Mouse (Mus musculus) embryonic stem cell, embryonic (primary cell): Measurements from ENCODE around the gene Prm3.

Experiments used
- CTCF ChIA-PET, 4 experiments: fragments of 300-600 bp in 2 of 4; fragments of 350-600 bp in 2 of 4; sonication (Branson Sonifier 250); formaldehyde crosslinking; loops; one replicate each; lab custom pipeline; 2022; ENCODE audit warnings: inconsistent platforms in 2 of 4; lab: Charles Lee
- POLR2A ChIA-PET, 4 experiments: fragments of 300-600 bp in 2 of 4; fragments of 350-600 bp in 2 of 4; sonication (Branson Sonifier 250); formaldehyde crosslinking; loops; one replicate each; lab custom pipeline; 2022; ENCODE audit warnings: antibody characterized with exemption in 4 of 4, inconsistent platforms in 1 of 4; lab: Charles Lee

The Prm3 gene

DNA sequence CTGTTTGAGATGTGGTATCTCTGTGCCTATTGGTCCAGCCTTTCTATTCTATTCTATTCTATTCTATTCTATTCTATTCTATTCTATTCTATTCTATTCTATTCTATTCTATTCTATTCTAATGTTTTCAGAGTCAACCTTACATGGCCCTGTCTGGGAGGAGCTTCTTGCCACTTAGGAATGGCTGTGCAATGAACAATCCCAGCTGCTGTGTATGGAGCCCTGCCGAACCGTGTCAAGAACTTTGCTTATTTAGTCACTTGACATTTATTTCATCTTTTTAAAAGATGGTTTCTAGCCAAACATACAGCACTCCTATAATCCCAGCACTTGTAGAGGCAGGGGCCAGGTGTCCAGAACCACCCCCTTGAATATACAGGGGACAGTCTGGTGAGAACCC is 26.4 kb downstream of the Prm3 start:
- POLR2A ChIA-PET = interaction anchor here in 2 of 4 experiments (0.5 to 3.3 kb wide), 2 partner anchors 22 to 166 kb away, joined by 3 to 9 read pairs; no protein-coding TSS in a partner anchor
- CTCF ChIA-PET = no interaction called here

DNA sequence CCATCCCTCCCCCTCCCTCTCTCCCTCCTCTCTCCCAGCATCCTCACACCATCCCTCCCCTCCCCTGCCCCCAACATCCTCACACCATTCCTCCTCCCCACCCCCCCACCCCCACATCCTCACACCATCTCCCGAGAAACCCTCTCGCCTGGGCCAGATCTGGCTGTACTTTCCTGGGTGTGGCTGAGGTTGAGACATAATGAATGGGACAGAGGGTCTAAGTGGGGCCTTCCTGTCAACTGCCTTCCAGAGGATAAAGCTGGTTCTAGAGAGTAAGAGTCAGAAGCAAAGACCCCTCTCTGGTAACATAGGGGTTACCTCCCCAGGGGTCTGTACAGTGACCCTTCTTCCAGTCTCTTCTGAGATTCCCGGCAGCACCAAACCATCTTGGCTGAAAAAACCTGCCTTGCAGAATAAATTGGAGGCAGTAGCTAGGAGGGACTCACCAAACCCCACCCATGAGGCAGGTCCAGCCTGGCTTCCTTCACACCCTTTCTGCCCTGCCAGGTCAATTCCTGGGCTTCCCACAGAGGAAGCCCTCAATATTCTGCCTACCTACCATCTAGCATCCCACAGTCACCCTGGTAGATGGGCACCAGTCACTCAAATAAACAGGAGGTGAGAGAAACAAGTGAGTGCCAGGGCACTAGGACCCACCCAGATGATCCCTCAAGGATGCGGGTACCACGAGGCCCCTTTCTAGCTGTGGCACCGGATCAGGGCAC is 27.0 kb downstream of the Prm3 start:
- POLR2A ChIA-PET = interaction anchor here in 2 of 4 experiments (0.8 to 3.3 kb wide), 2 partner anchors 23 to 188 kb away, joined by 6 to 9 read pairs; no protein-coding TSS in a partner anchor
- CTCF ChIA-PET = no interaction called here

DNA sequence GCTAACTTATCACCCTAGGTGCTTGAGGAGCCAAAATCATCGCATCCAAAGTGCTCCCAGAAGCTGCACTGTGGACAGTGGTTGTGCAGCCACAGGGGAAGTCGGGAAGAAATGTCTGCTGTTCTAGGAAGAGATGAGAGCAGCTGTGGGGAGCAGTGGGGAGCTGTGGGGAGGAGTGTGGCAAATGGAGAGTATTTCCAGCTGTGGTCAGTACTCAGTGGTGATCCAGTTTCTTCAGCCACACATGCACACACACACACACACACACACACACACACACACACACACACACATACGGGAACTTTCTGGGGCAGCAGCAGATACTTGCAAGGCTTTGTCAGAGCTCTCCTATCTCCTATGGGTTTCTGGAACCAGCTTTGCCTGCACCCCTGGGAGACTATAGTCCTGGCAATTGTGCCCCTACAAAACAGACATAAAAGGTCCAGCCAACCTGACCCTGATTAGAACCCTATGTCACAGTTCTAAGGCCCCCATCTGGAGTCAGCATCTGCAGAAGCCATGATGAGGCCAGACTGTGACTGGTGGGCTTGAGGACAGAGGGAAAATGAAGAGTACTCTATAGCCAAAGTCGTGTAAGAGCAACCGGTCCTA is 28.0 kb downstream of the Prm3 start:
- POLR2A ChIA-PET = interaction anchor here in 2 of 4 experiments (0.6 to 3.3 kb wide), 3 partner anchors 24 to 140 kb away, joined by 3 to 9 read pairs (median 3); no protein-coding TSS in a partner anchor
- CTCF ChIA-PET = no interaction called here

DNA sequence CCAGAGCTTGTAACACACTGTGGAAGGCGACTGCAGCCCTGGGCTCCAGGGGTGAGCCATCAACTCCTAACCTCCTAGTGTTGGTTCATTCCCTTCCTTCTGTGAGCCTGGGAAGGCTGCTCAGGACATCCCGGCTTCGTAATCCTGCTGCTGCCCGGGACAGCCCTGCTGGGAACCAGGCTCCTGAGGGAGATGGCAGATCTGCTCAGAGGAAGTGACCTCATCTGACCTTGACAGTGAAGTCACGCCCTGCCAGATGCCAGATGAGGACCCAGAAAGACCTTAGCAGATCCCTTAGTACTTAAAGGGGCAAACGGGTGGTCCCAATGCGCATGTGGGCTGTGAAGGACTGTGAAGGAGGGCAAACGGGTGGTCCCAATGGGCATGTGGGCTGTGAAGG is 29.5 kb downstream of the Prm3 start:
- CTCF ChIA-PET = interaction anchor here in 1 of 4 experiments (0.6 kb wide), 1 partner anchor 274 kb away, joined by 4 read pairs; no protein-coding TSS in a partner anchor
- POLR2A ChIA-PET = interaction anchor here in 1 of 4 experiments (3.3 kb wide), 1 partner anchor 25 kb away, joined by 9 read pairs; no protein-coding TSS in a partner anchor

DNA sequence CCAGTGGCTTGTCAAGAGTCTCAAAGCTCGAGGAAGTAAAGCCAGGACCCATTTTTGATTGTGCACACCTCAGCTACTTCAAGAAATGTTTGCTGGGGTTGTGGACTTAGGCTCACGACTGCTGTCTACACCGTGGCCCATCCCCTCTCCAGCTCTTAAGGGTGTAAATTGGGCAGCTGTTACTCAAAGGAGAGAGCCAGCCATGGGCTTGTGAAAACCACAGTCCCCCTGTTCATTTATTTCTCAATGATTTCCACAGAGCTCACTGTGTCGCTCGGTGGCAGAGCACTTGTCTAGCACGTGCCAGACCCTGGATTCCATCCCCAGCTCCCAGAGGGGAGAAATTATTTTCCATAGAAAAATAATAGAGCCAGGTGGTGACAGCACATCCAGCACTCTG is 34.5 kb downstream of the Prm3 start:
- POLR2A ChIA-PET = interaction anchor here in 1 of 4 experiments (0.6 kb wide), 2 partner anchors 14 to 1568 kb away, joined by 3 read pairs; no protein-coding TSS in a partner anchor
- CTCF ChIA-PET = no interaction called here

DNA sequence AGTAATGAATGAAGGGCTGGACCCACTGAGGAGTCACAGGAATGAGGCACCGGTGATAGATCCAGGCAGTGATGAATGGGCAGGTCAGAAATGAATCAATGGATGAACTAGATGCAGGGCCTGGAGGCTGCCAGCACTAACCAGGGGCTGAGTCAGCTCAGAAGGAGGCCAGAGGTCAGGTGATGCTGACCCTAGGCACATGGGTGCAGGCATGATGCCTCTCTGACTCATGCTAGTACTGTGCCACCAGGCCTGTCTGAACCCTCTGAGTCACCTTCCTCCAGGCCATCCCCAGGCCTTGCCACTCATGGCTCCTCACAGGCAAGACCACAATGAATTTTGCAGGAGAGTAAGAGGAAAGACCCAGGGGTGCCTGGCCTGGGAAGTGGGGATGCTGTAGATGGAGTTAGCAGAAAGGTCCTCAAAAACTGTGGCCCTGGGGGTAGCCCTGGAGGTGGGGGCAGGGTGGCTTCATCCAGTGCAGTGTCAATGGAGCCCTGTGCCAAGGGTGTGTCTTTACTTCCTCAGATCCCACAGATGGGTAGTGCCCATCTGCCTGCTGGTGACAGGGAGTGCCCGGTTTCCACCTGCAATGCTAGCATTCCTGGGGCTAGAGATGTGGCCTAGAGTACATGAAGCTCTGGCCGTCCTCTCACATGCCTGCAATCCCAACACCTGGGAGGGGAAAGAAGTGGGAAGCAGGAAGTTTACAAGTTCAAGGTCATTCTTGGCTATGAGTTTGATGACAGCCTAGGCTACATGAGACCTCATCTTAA is 36.0 kb downstream of the Prm3 start:
- ChIA-PET POLR2A (no interaction called here), CTCF (interaction anchor here in 1 of 4 experiments (0.6 kb wide), 1 partner anchor 20 kb away, joined by 3 read pairs; no protein-coding TSS in a partner anchor)

DNA sequence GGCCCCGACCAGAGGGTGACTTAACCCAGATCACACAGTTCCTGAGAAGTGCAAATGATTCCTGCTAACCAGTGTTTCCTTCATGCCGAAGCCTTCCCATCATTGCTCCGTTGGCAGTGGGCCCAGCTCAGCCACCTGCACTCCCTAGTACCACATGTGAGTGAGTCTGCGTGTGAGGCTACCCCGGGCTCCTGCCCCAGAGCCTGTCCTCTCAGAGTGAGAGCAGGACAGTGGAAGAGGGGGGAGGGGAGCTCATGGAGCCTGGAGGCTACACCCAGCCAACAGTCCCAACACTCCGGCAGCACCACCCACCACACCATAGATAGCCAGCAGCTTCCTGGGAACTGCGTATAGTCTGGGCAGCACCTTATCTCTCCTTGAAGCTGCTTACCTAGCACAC is 40.9 kb downstream of the Prm3 start:
- ChIA-PET CTCF (interaction anchor here in 1 of 4 experiments (0.7 to 2.3 kb wide), 3 partner anchors 10 to 84 kb away, joined by 3 to 9 read pairs (median 3); no protein-coding TSS in a partner anchor), POLR2A (interaction anchor here in 3 of 4 experiments (0.6 to 2.8 kb wide), 4 partner anchors 9 to 184 kb away, joined by 3 to 9 read pairs (median 4); no protein-coding TSS in a partner anchor)

DNA sequence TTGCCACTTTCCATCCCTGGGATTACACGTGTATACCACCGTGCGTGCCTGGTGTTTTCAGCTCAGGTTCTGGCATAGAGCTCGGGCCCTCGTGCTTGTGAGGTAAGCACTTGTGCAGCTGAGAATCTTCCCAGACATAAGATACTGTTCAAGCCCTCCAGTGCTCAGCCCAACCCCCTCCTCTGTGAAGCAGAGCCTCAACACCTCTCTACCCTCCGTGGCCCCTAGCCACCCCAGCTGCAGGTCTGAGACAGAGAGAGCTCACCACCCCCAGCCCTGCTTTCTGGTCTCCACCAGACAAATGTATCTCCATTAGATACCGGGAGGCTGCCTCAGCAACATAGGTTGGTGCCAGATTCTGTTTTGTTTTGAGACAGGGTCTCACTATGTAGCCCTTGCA is 41.5 kb downstream of the Prm3 start:
- ChIA-PET POLR2A (interaction anchor here in 3 of 4 experiments (0.6 to 2.8 kb wide), 8 partner anchors 8 to 183 kb away, joined by 3 to 9 read pairs (median 3); partner anchors contain the start of gene Tnp2 (in 1 of the 3)), CTCF (interaction anchor here in 3 of 4 experiments (0.5 to 2.3 kb wide), 5 partner anchors 8 to 109 kb away, joined by 3 to 9 read pairs (median 3); no protein-coding TSS in a partner anchor)

DNA sequence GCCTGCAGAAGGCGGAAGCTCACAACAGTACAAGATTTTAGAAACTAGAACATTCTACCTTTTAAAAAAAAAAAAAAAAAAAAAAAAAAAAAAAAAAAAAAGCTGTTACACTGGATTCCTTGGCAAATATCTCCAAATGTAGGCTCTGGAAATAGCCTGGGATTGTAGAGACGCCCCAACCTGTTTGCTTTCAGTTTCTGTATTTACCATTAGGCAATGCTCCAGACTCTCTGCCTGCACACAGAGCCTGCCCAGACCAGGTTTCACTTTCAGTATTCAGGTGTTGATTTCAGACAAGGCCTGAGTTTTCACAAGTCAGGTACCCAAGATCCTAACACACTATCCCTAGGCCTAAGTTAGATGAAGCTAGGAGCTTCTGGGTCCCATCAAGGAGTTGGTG is 49.6 kb downstream of the Prm3 start:
- ChIA-PET CTCF (interaction anchor here (0.6 to 2.7 kb wide), 11 partner anchors 8 to 295 kb away, joined by 3 to 10 read pairs (median 4); no protein-coding TSS in a partner anchor), POLR2A (interaction anchor here (0.7 to 1.5 kb wide), 11 partner anchors 9 to 118 kb away, joined by 3 to 6 read pairs (median 4); partner anchors contain the start of gene Tnp2 (in 1 of the 4))
